Mouse (Mus musculus) liver, embryonic 11.5 days (tissue): Measurements from ENCODE around the gene Ghsr. TPM values are rescaled to one million over a fixed set of nuclear protein-coding genes. Genes with fewer than 3 reads are reported as not detected.

Experiments used
- ATAC-seq: fragments of 200-750 bp; cut with Nextera tagmentation; replicated peaks from 2 replicates; pipeline ENCODE4 v1.8.0; 2017; ENCODE audit warnings: moderate number of reproducible peaks, mild to moderate bottlenecking, moderate TSS enrichment, moderate library complexity; ENCODE audit not compliant: low FRiP score
- DNase-seq: peaks from one replicate; pipeline ENCODE4 v3.0.0-alpha.2; 2017; ENCODE audit warnings: low spot score
- H3K27ac ChIP-seq: fragments of 300-500 bp; sonication (generic); 2 replicates; pipeline ENCODE4 v1.5.1; 2014; ENCODE audit warnings: mild to moderate bottlenecking, low read depth, low read length, control low read depth
- H3K27me3 ChIP-seq: fragments of 300-500 bp; sonication (generic); replicated peaks from 2 replicates; pipeline ENCODE4 v1.6.1; 2014; ENCODE audit warnings: low read length, mixed read lengths; ENCODE audit not compliant: control insufficient read depth, insufficient read depth
- H3K36me3 ChIP-seq: fragments of 300-500 bp; sonication (generic); 2 replicates; pipeline ENCODE4 v1.6.1; 2014; ENCODE audit warnings: mild to moderate bottlenecking, low read length, moderate library complexity, mixed read lengths; ENCODE audit not compliant: control insufficient read depth, insufficient read depth
- H3K4me1 ChIP-seq: fragments of 300-500 bp; sonication (generic); replicated peaks from 2 replicates; pipeline ENCODE4 v1.6.1; 2014; ENCODE audit warnings: low read length, mixed read lengths; ENCODE audit not compliant: control insufficient read depth, insufficient read depth
- H3K4me2 ChIP-seq: fragments of 300-500 bp; sonication (generic); 2 replicates; pipeline ENCODE4 v1.6.1; 2014; ENCODE audit warnings: mild to moderate bottlenecking, control low read depth, moderate library complexity
- H3K4me3 ChIP-seq: fragments of 300-500 bp; sonication (generic); 2 replicates; pipeline ENCODE4 v1.5.1; 2014; ENCODE audit warnings: low read depth, low read length, control low read depth
- H3K9ac ChIP-seq: fragments of 300-500 bp; sonication (generic); 2 replicates; pipeline ENCODE4 v1.6.1; 2014; ENCODE audit warnings: low read depth, low read length, control low read depth
- H3K9me3 ChIP-seq: fragments of 300-500 bp; sonication (generic); 2 replicates; pipeline ENCODE4 v1.6.1; 2016; ENCODE audit warnings: low read length, inconsistent platforms, mixed read lengths; ENCODE audit not compliant: control insufficient read depth
- WGBS: fragments of 180-500 bp; shearing (Covaris S2); extraction: QIAGEN DNeasy Blood & Tissue Kit; methylation state at CpG from one replicate; pipeline ENCODE4 v1.1.7; 2014; 5-methylcytosine and 5-hydroxymethylcytosine counted together
- polyA plus RNA-seq: library from polyadenylated mRNA; unstranded; fragments of >200 nt; fragmentation: Nextera tagmentation; extraction: Ambion mirVana; gene quantifications from 2 replicates; pipeline ENCODE4 v1.2.1, GENCODE M21; 2014

Gene Ghsr
- polyA plus RNA-seq: not detected in 2 replicates

- Histone ChIP-seq H3K4me1 (no peaks in the 10 kb centered on the region; the same call in 1 of the 2 replicates), H3K9ac (no peak within 1 kb of the TSS), H3K27me3 (peaks cover 39% of the 10 kb centered on the region), H3K9me3 (no peaks in the 10 kb centered on the region), H3K4me3 (no peak within 1 kb of the TSS; the same call in 1 of the 2 replicates), H3K27ac (no peak within 1 kb of the TSS), H3K4me2 (peak within 1 kb of the TSS; percentile 21), H3K36me3 (no peaks in the 10 kb centered on the region)
- ATAC-seq: no peak
- no peak for DNase-seq
- 4% methylated on average over 19 of the region's 19 CpGs for WGBS
Observed at GRCm38 (mm10) chr3:27371276-27371621, at the start of gene Ghsr. Gene Ghsr, plus strand, starts transcription at chr3:27371351.

DNA sequence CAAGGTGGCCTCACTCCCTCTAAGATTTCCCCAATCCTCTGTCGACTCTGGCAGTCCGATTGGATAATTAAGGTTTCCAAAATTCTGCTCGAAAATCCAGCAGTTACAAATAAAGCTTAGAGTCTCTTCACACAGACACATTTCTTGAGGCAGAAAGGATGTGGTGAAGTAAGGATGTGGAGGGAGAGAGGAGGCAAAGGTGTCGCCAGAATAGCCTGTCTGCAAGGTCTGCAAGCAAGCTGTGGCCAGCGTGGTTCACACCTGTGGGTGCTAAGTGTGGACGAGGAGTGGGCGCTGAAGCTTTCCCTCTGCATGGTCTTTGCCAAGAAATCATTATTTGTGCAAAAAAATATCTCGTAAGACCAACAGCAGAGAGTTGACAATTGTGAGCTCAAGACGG lies 48.6 kb upstream of the Ghsr start:
- no peaks in the 10 kb centered on the region for H3K9me3 ChIP-seq
- H3K4me3 ChIP-seq: no peak overlapping the region
- 73% methylated on average over 9 of the region's 9 CpGs for WGBS
- DNase-seq (no peak), ATAC-seq (no peak)
- no peaks in the 10 kb centered on the region for H3K27me3 ChIP-seq
- H3K9ac ChIP-seq: no peak overlapping the region
- no peak overlapping the region for H3K4me2 ChIP-seq
- H3K4me1 ChIP-seq: no peaks in the 10 kb centered on the region
- H3K27ac ChIP-seq: no peak overlapping the region
- H3K36me3 ChIP-seq: no peaks in the 10 kb centered on the region

DNA sequence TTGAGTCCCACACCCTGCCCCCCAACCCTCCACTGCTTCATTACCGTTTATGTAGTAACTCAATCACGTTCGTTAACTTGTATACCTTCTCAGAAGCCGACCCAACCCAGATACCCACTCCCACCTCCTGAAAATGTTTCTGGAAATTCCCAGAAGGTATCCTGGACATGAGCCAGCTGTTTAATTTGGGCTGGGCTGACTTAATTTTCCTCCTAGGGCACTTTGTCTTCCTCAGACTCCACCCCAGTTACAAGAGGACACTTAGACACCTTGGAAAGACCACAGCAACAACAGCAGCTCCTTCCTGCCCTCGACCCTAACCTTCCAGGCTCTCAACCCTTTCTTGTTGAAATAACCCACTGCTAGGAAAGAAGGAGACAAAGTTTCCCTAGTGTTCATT lies 47.6 kb upstream of the Ghsr start:
- WGBS: 69% methylated on average over 5 of the region's 5 CpGs
- no peaks in the 10 kb centered on the region for H3K9me3 ChIP-seq
- no peak for DNase-seq
- no peaks in the 10 kb centered on the region for H3K36me3 ChIP-seq
- H3K4me3 ChIP-seq: no peak overlapping the region
- ATAC-seq: no peak
- H3K9ac ChIP-seq: no peak overlapping the region
- H3K27ac ChIP-seq: no peak overlapping the region
- no peak overlapping the region for H3K4me2 ChIP-seq
- H3K4me1 ChIP-seq: no peaks in the 10 kb centered on the region
- H3K27me3 ChIP-seq: no peaks in the 10 kb centered on the region

GRCm38 (mm10) chr3:27326633-27327191 lies 44.4 kb upstream of the Ghsr start:
- Histone ChIP-seq H3K9me3 (no peaks in the 10 kb centered on the region), H3K4me1 (no peaks in the 10 kb centered on the region), H3K4me2 (no peak overlapping the region), H3K4me3 (no peak overlapping the region), H3K27me3 (no peaks in the 10 kb centered on the region), H3K9ac (no peak overlapping the region), H3K36me3 (no peaks in the 10 kb centered on the region), H3K27ac (no peak overlapping the region)
- DNase-seq (no peak), ATAC-seq (no peak)
- WGBS: 74% methylated on average over 4 of the region's 4 CpGs

- Histone ChIP-seq H3K4me1 (no peaks in the 10 kb centered on the region), H3K36me3 (no peaks in the 10 kb centered on the region), H3K27ac (no peak overlapping the region), H3K27me3 (no peaks in the 10 kb centered on the region), H3K9me3 (no peaks in the 10 kb centered on the region), H3K4me3 (no peak overlapping the region), H3K4me2 (no peak overlapping the region), H3K9ac (no peak overlapping the region)
- ATAC-seq (no peak), DNase-seq (no peak)
- 85% methylated on average over 5 of the region's 5 CpGs for WGBS
Observed at GRCm38 (mm10) chr3:27330706-27331105, 40.4 kb upstream of the Ghsr start.

DNA sequence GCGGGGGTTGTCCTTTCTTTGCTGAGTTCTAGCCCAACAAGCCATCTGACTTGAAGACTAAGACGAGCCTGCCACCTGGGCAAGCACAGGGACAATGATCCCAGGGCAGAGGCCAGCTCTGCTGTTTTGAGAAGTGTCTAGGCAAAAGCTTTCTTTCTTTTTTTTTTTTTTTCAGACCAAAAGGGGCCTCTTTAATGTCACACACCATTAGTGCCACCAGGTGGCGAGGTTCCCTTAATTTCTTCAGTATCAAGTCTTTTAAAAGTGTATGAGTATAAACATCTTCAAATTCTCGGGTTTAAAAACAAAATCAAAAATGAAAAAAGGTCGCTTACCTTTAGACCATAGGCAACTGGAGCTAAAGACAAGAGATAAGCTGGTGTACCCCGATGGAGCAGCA lies 32.7 kb upstream of the Ghsr start:
- Histone ChIP-seq H3K27me3 (no peaks in the 10 kb centered on the region), H3K4me3 (no peak overlapping the region), H3K9ac (no peak overlapping the region), H3K4me1 (no peaks in the 10 kb centered on the region), H3K36me3 (no peaks in the 10 kb centered on the region), H3K4me2 (no peak overlapping the region), H3K27ac (no peak overlapping the region), H3K9me3 (no peaks in the 10 kb centered on the region)
- ATAC-seq (no peak), DNase-seq (no peak)
- 23% methylated on average over 6 of the region's 6 CpGs for WGBS

- DNase-seq (no peak), ATAC-seq (no peak)
- no peaks in the 10 kb centered on the region for H3K27me3 ChIP-seq
- H3K4me3 ChIP-seq: no peak overlapping the region
- H3K4me1 ChIP-seq: no peaks in the 10 kb centered on the region
- no peak overlapping the region for H3K9ac ChIP-seq
- no peaks in the 10 kb centered on the region for H3K36me3 ChIP-seq
- no peak overlapping the region for H3K4me2 ChIP-seq
- H3K27ac ChIP-seq: no peak overlapping the region
- WGBS: 65% methylated on average over 3 of the region's 3 CpGs
- no peaks in the 10 kb centered on the region for H3K9me3 ChIP-seq
Observed at GRCm38 (mm10) chr3:27338887-27339286, 32.3 kb upstream of the Ghsr start.

DNA sequence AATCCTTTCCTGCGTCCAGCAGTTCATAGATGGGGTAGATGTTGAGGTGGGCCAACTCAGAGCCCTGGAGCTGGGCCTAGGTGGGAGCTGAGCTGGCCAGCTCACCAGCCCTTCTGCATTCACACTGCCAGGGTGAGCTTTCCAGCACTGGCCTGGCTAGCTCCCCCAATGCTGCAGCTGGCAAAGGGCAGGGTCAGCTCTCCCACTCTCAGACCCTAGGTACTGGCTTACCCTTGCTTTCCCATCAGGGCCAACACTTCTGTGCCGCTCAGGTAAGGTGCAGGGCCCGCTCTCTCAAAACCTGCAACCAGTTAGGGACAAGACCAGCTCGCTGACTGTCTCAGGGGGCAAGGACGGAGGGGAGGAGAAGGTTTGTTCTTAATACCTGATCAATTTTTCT lies 30.4 kb upstream of the Ghsr start:
- Histone ChIP-seq H3K9me3 (no peaks in the 10 kb centered on the region), H3K27ac (no peak overlapping the region), H3K4me2 (no peak overlapping the region), H3K9ac (no peak overlapping the region), H3K36me3 (no peaks in the 10 kb centered on the region), H3K4me1 (no peaks in the 10 kb centered on the region), H3K4me3 (no peak overlapping the region), H3K27me3 (no peaks in the 10 kb centered on the region)
- DNase-seq: no peak
- WGBS: 90% methylated on average over 5 of the region's 5 CpGs
- no peak for ATAC-seq

- Histone ChIP-seq H3K4me3 (no peak overlapping the region), H3K4me2 (no peak overlapping the region), H3K36me3 (no peaks in the 10 kb centered on the region), H3K9me3 (no peaks in the 10 kb centered on the region), H3K9ac (no peak overlapping the region), H3K27me3 (no peaks in the 10 kb centered on the region), H3K27ac (no peak overlapping the region), H3K4me1 (no peaks in the 10 kb centered on the region)
- DNase-seq: no peak
- WGBS: 64% methylated on average over 6 of the region's 6 CpGs
- ATAC-seq: no peak
Observed at GRCm38 (mm10) chr3:27342462-27342861, 28.7 kb upstream of the Ghsr start.
